Mouse (Mus musculus) stomach, postnatal 0 days (tissue): ENCODE results near the gene Grhpr.

Experiments
- CTCF ChIP-seq: IDR thresholded peaks from 2 replicates; pipeline ENCODE4 v1.5.1; 2016; ENCODE audit warnings: antibody characterized with exemption, low read depth, mild to moderate bottlenecking, moderate library complexity
- EP300 ChIP-seq: optimal IDR thresholded peaks from 2 replicates; pipeline ENCODE3; 2016; ENCODE audit warnings: antibody characterized with exemption

DNA sequence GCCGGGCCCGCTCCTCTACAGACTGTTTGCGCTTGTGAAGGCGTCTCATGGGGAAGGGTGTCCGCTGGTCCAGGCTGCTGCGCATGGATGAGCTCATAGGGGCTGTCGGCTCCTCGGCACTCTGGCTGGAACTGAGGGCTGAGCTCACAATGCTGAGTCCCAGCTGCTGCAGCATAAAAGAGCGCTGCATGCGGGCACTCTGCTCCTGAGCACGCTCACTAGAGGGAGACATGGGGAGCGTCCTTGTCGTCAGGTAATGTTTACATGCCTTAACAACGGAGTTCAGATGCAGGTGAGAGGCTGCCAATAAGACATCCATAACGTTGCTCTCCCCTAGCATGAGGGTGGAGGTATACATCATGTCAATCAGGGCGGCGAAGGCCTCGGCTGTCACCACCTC lies 13.6 kb downstream of the Grhpr start:
- TF ChIP-seq CTCF (no peak), EP300 (no peak)
